Mouse (Mus musculus) erythroid progenitor cell, adult 5-6 weeks (primary cell): Measurements from ENCODE around the gene Syce3. TPM values are rescaled to one million over a fixed set of nuclear protein-coding genes. Genes with fewer than 3 reads are reported as not detected.
"Not testable (repeated sequence)": the region's sequence is repeated elsewhere in the genome, so short reads cannot be mapped to it uniquely, and the experiment has no call there.

Experiments used
- ATAC-seq: replicated peaks from 2 replicates; pipeline ENCODE4 v1.8.0; 2016; ENCODE audit warnings: moderate number of reproducible peaks, mild to moderate bottlenecking, moderate TSS enrichment, inconsistent platforms; ENCODE audit not compliant: poor library complexity, low FRiP score, severe bottlenecking
- total RNA-seq, 2 experiments: library from RNA; stranded (forward) in 1 of 2; stranded (reverse) in 1 of 2; fragments of 150-400 nt in 1 of 2; fragments of 186-747, 209-891 nt in 1 of 2; gene quantifications; 2 replicates each; pipeline versions ENCODE4 v1.2.3 to v1.2.4; 2015 to 2017; ENCODE audit warnings: low replicate concordance in 2 of 2

Gene Syce3
- total RNA-seq (2015; ENCODE audit: low replicate concordance), result not detected in 2 replicates
- not detected in 2 replicates for total RNA-seq (2017; ENCODE audit: low replicate concordance)

- ATAC-seq, result no peak
Measured at GRCm38 (mm10) chr15:89410118-89410517, at the start of gene Syce3. TSS of gene Syce3 (minus strand) at chr15:89410503.

- ATAC-seq, result no peak
Measured at GRCm38 (mm10) chr15:89459821-89460220, 49.5 kb upstream of the Syce3 start.

- ATAC-seq, result no peak
Measured at GRCm38 (mm10) chr15:89458942-89459341, 48.6 kb upstream of the Syce3 start.

GRCm38 (mm10) chr15:89455642-89456041 lies 45.3 kb upstream of the Syce3 start:
- no peak for ATAC-seq

- no peak for ATAC-seq
Measured at GRCm38 (mm10) chr15:89454857-89455256, 44.6 kb upstream of the Syce3 start.

GRCm38 (mm10) chr15:89453865-89454478 lies 43.7 kb upstream of the Syce3 start, which contains the start of gene Mapk8ip2:
TSS of gene Mapk8ip2 (plus strand) at chr15:89453913.
- ATAC-seq, result no peak

GRCm38 (mm10) chr15:89452906-89453864 lies 42.9 kb upstream of the Syce3 start:
- no peak for ATAC-seq

GRCm38 (mm10) chr15:89442486-89443070 lies 32.3 kb upstream of the Syce3 start:
- ATAC-seq, result no peak

- ATAC-seq, result no peak
Measured at GRCm38 (mm10) chr15:89435878-89436277, 25.6 kb upstream of the Syce3 start.

- no peak for ATAC-seq
Measured at GRCm38 (mm10) chr15:89434136-89434535, 23.8 kb upstream of the Syce3 start.

GRCm38 (mm10) chr15:89432946-89433345 lies 22.6 kb upstream of the Syce3 start:
- no peak for ATAC-seq

GRCm38 (mm10) chr15:89431806-89432205 lies 21.5 kb upstream of the Syce3 start:
- no peak for ATAC-seq

GRCm38 (mm10) chr15:89431271-89431670 lies 21.0 kb upstream of the Syce3 start:
- no peak for ATAC-seq

- not testable (repeated sequence) for ATAC-seq
Measured at GRCm38 (mm10) chr15:89430771-89431170, 20.5 kb upstream of the Syce3 start.

GRCm38 (mm10) chr15:89430341-89430740 lies 20.0 kb upstream of the Syce3 start:
- peak; percentile 5 for ATAC-seq

- ATAC-seq, result peak; percentile 91
Measured at GRCm38 (mm10) chr15:89429352-89430221, 19.3 kb upstream of the Syce3 start, which contains the start of the genes C730034F03Rik, Gm44502 and Chkb. TSS of gene C730034F03Rik (plus strand) at chr15:89429589. TSS of gene Gm44502 (minus strand) at chr15:89429696. TSS of gene Chkb (minus strand) at chr15:89429908.

- no peak for ATAC-seq
Measured at GRCm38 (mm10) chr15:89428821-89429351, 18.6 kb upstream of the Syce3 start.

GRCm38 (mm10) chr15:89428136-89428790 lies 18.0 kb upstream of the Syce3 start:
- ATAC-seq, result no peak
